Mouse (Mus musculus) hindbrain, embryonic 11.5 days (tissue): ENCODE results near the gene Dhtkd1. TPM values are rescaled to one million over a fixed set of nuclear protein-coding genes. Genes with fewer than 3 reads are reported as not detected.

Experiments used
- polyA plus RNA-seq: library from polyadenylated mRNA; unstranded; fragments of >200 nt; fragmentation: Nextera tagmentation; extraction: Ambion mirVana; gene quantifications from 2 replicates; pipeline ENCODE4 v1.2.1, GENCODE M21; 2014

Dhtkd1 gene
- polyA plus RNA-seq, 1 experiment from 2014 or later: 8.4 TPM

Other genes starting within 250 kb of the Dhtkd1 start
- gene Camk1d, start 228.3 kb downstream of the Dhtkd1 start, polyA plus RNA-seq: 2.2 and 2.7 TPM in 2 replicates
- 81.1 and 92.1 TPM in 2 replicates for gene Nudt5, start 97.8 kb downstream of the Dhtkd1 start, polyA plus RNA-seq
- gene Cdc123, start 97.6 kb downstream of the Dhtkd1 start, polyA plus RNA-seq: 311 and 312 TPM in 2 replicates
- 1.8 and 2.3 TPM in 2 replicates for gene Gm13199, start 79.9 kb downstream of the Dhtkd1 start, polyA plus RNA-seq
- gene Sec61a2, start 47.4 kb downstream of the Dhtkd1 start, polyA plus RNA-seq: 78.1 and 85.9 TPM in 2 replicates
- gene Upf2, start 8.7 kb upstream of the Dhtkd1 start, polyA plus RNA-seq: 11.9 and 14.4 TPM in 2 replicates
- gene Proser2, start 187.4 kb upstream of the Dhtkd1 start, polyA plus RNA-seq: 2.3 and 3.4 TPM in 2 replicates